Mouse (Mus musculus): Measurements from ENCODE around the gene Dcxr.
A peak's percentile ranks its signal among the peaks of the same experiment; 100 is the strongest.
"Not testable (repeated sequence)": the region's sequence is repeated elsewhere in the genome, so short reads cannot be mapped to it uniquely, and the experiment has no call there.

Dcxr gene

GRCm38 (mm10) chr11:120727169-120727527, at the start of gene Dcxr:
Dcxr (minus strand) TSS chr11:120727281.
- peak; percentile 72 for DNase-seq

GRCm38 (mm10) chr11:120775774-120776469, 48.8 kb upstream of the Dcxr start:
- DNase-seq = peak; percentile 97

GRCm38 (mm10) chr11:120773463-120774190, 46.5 kb upstream of the Dcxr start:
- DNase-seq = no peak

- no peak for DNase-seq
These were observed 45.7 kb upstream of the Dcxr start for GRCm38 (mm10) chr11:120772749-120773148.

GRCm38 (mm10) chr11:120768206-120768605, 41.1 kb upstream of the Dcxr start:
- no peak for DNase-seq

- DNase-seq = not testable (repeated sequence)
These were observed 39.9 kb upstream of the Dcxr start for GRCm38 (mm10) chr11:120767023-120767422.

GRCm38 (mm10) chr11:120763121-120763999, 36.3 kb upstream of the Dcxr start:
- not testable (repeated sequence) for DNase-seq

- DNase-seq = not testable (repeated sequence)
These were observed 35.6 kb upstream of the Dcxr start, which contains the start of gene Hmga1b for GRCm38 (mm10) chr11:120762672-120763041. Hmga1b (plus strand) TSS chr11:120762794.

- DNase-seq = no peak
These were observed 35.0 kb upstream of the Dcxr start for GRCm38 (mm10) chr11:120761811-120762671.

GRCm38 (mm10) chr11:120760236-120760635, 33.2 kb upstream of the Dcxr start:
- no peak for DNase-seq

GRCm38 (mm10) chr11:120751606-120752005, 24.5 kb upstream of the Dcxr start:
- no peak for DNase-seq

GRCm38 (mm10) chr11:120749430-120749829, 22.3 kb upstream of the Dcxr start:
- DNase-seq = no peak

- no peak for DNase-seq
These were observed 20.9 kb upstream of the Dcxr start for GRCm38 (mm10) chr11:120747974-120748373.

GRCm38 (mm10) chr11:120744121-120744701, 17.1 kb upstream of the Dcxr start:
- no peak for DNase-seq

- no peak for DNase-seq
These were observed 13.9 kb upstream of the Dcxr start for GRCm38 (mm10) chr11:120740981-120741380.

GRCm38 (mm10) chr11:120736424-120736823, 9.3 kb upstream of the Dcxr start:
- no peak for DNase-seq

- no peak for DNase-seq
These were observed 6.4 kb upstream of the Dcxr start for GRCm38 (mm10) chr11:120733521-120733920.

GRCm38 (mm10) chr11:120731858-120732680, 5.0 kb upstream of the Dcxr start, which contains the start of gene Cbr2:
Cbr2 (minus strand) TSS chr11:120732114.
- DNase-seq = no peak

GRCm38 (mm10) chr11:120731395-120731794, 4.3 kb upstream of the Dcxr start:
- no peak for DNase-seq

- DNase-seq = no peak
These were observed 3.3 kb upstream of the Dcxr start for GRCm38 (mm10) chr11:120730331-120730870.
